Mouse (Mus musculus): ENCODE data around the gene Tspan11. TPM values are rescaled to one million over a fixed set of nuclear protein-coding genes. Genes with fewer than 3 reads are reported as not detected.

The Tspan11 gene
- polyA plus RNA-seq, 1 experiment: 8.3 TPM

- no peak for DNase-seq
- WGBS: 47% methylated on average over 5 of the region's 5 CpGs
- no peak overlapping the region for H3K27ac ChIP-seq (ENCODE audit: insufficient read depth, low read length)
- TF ChIP-seq POLR2A (IDR thresholded peaks at IDR 0.05; ENCODE audit: borderline replicate concordance, insufficient read depth, low read length): no peak
- TF ChIP-seq CTCF (IDR thresholded peaks at IDR 0.05; ENCODE audit: borderline replicate concordance, insufficient read depth, low read depth, low read length): no peak
- no peaks in the 10 kb centered on the region for H3K4me1 ChIP-seq (ENCODE audit: control insufficient read depth, insufficient read depth, low read length)
- no peaks in the 10 kb centered on the region for H3K27me3 ChIP-seq (ENCODE audit: control insufficient read depth, insufficient read depth, low read length)
- H3K4me3 ChIP-seq (replicated peaks; ENCODE audit: insufficient read depth, low read depth, low read length): no peak overlapping the region
Measured at GRCm38 (mm10) chr6:127901669-127902068, 14.3 kb downstream of the Tspan11 start.

DNA sequence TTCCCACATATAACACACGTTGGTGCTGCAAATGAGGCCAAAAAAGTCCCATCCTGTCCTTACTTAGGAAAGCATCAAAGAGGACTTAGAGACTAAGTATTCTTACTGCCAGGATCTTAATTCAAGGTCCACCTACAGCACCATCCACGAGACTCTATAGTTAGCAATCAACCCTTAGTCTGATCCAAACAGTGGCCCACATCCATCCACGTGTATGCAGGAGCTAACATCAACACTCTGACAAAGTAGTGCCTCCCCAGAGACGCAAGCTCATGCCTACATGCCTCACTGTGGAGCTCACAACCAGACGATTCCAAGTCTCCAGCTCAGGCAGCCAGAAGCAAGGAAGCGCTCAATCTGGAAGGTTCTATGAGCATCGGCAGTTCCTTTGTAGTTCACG lies 15.2 kb downstream of the Tspan11 start:
- H3K4me3 ChIP-seq (replicated peaks; ENCODE audit: insufficient read depth, low read depth, low read length): no peak overlapping the region
- WGBS: 75% methylated on average over 8 of the region's 8 CpGs
- no peak for DNase-seq
- H3K27me3 ChIP-seq (ENCODE audit: control insufficient read depth, insufficient read depth, low read length): no peaks in the 10 kb centered on the region
- TF ChIP-seq POLR2A (IDR thresholded peaks at IDR 0.05; ENCODE audit: borderline replicate concordance, insufficient read depth, low read length) (no peak), CTCF (IDR thresholded peaks at IDR 0.05; ENCODE audit: borderline replicate concordance, insufficient read depth, low read depth, low read length) (no peak)
- no peak overlapping the region for H3K27ac ChIP-seq (ENCODE audit: insufficient read depth, low read length)
- H3K4me1 ChIP-seq (ENCODE audit: control insufficient read depth, insufficient read depth, low read length): no peaks in the 10 kb centered on the region

DNA sequence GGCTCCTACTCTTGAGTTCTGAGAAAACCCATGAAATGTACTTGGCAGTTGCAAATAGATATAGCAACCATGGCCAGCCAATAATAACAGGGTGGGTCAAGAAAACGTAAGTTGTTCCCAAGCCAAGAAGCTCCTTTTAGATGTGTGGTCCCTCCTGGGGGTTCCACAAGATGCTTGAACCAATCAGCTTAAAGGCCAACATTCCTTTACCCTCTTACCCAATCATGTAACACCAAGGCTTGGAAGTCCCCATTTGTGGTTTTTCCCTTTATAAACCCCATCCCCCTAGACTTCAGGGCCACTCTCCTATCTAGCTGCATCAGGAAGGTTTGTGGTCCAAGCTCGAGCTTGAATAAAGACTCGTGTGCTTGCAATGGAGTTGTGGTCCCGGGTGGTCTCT lies 23.2 kb downstream of the Tspan11 start:
- TF ChIP-seq POLR2A (IDR thresholded peaks at IDR 0.05; ENCODE audit: borderline replicate concordance, insufficient read depth, low read length) (no peak), CTCF (IDR thresholded peaks at IDR 0.05; ENCODE audit: borderline replicate concordance, insufficient read depth, low read depth, low read length) (no peak)
- 81% methylated on average over 4 of the region's 4 CpGs for WGBS
- no peak overlapping the region for H3K27ac ChIP-seq (ENCODE audit: insufficient read depth, low read length)
- no peak overlapping the region for H3K4me3 ChIP-seq (replicated peaks; ENCODE audit: insufficient read depth, low read depth, low read length)
- DNase-seq: no peak
- no peaks in the 10 kb centered on the region for H3K4me1 ChIP-seq (ENCODE audit: control insufficient read depth, insufficient read depth, low read length)
- H3K27me3 ChIP-seq (ENCODE audit: control insufficient read depth, insufficient read depth, low read length): no peaks in the 10 kb centered on the region

DNA sequence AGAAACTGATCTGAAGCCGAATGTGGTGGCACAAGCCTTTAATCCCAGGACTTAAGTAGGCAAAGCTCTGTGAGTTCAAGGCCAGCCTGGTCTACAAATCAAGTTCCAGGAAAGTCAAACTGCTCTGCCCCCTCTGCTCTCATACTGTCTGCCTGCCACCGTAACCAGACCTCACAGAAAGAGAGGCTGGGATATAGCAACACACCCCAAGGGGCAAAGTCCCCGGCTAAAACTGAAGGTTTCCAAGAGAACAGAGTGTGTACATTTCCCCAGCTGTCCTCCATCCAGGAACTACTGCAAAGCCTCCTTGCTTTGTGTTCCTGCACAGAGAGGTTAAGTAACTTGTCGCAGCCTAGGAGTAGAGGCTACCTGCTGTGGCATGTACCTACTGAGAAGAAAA lies 24.3 kb downstream of the Tspan11 start:
- no peaks in the 10 kb centered on the region for H3K27me3 ChIP-seq (ENCODE audit: control insufficient read depth, insufficient read depth, low read length)
- no peak overlapping the region for H3K27ac ChIP-seq (ENCODE audit: insufficient read depth, low read length)
- no peak for DNase-seq
- H3K4me3 ChIP-seq (replicated peaks; ENCODE audit: insufficient read depth, low read depth, low read length): no peak overlapping the region
- H3K4me1 ChIP-seq (ENCODE audit: control insufficient read depth, insufficient read depth, low read length): no peaks in the 10 kb centered on the region
- TF ChIP-seq CTCF (IDR thresholded peaks at IDR 0.05; ENCODE audit: borderline replicate concordance, insufficient read depth, low read depth, low read length) (no peak), POLR2A (IDR thresholded peaks at IDR 0.05; ENCODE audit: borderline replicate concordance, insufficient read depth, low read length) (no peak)
- WGBS: 59% methylated on average over 4 of the region's 4 CpGs

- 89% methylated on average over 3 of the region's 3 CpGs for WGBS
- H3K27ac ChIP-seq (ENCODE audit: insufficient read depth, low read length): no peak overlapping the region
- H3K27me3 ChIP-seq (ENCODE audit: control insufficient read depth, insufficient read depth, low read length): no peaks in the 10 kb centered on the region
- H3K4me3 ChIP-seq (replicated peaks; ENCODE audit: insufficient read depth, low read depth, low read length): no peak overlapping the region
- TF ChIP-seq POLR2A (IDR thresholded peaks at IDR 0.05; ENCODE audit: borderline replicate concordance, insufficient read depth, low read length) (no peak), CTCF (IDR thresholded peaks at IDR 0.05; ENCODE audit: borderline replicate concordance, insufficient read depth, low read depth, low read length) (no peak)
- no peak for DNase-seq
- no peaks in the 10 kb centered on the region for H3K4me1 ChIP-seq (ENCODE audit: control insufficient read depth, insufficient read depth, low read length)
Measured at GRCm38 (mm10) chr6:127912938-127913337, 25.5 kb downstream of the Tspan11 start.

DNA sequence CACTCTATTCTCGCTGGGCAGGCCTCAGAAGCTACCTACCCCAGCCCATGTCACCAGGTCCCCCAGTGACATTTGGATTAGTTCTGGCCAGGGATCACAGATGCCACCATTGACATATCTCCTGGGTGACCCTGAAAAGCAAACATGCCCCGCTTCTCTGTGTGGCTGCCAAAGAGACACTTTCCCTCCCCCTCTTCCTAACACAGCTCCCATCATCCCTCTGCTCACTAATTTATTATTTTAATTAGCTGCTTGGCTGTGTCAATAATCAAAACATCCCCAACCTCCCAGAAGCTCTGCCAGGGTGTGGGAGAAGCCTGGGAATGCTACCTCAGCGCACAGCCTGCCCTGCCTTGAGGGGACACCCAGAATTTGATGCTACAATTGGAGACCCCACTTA lies 29.6 kb downstream of the Tspan11 start:
- Histone ChIP-seq H3K27ac (ENCODE audit: insufficient read depth, low read length) (no peak overlapping the region), H3K27me3 (ENCODE audit: control insufficient read depth, insufficient read depth, low read length) (no peaks in the 10 kb centered on the region), H3K4me1 (ENCODE audit: control insufficient read depth, insufficient read depth, low read length) (no peaks in the 10 kb centered on the region), H3K4me3 (replicated peaks; ENCODE audit: insufficient read depth, low read depth, low read length) (no peak overlapping the region)
- WGBS: 52% methylated on average over 3 of the region's 3 CpGs
- no peak for DNase-seq
- TF ChIP-seq CTCF (IDR thresholded peaks at IDR 0.05; ENCODE audit: borderline replicate concordance, insufficient read depth, low read depth, low read length) (no peak), POLR2A (IDR thresholded peaks at IDR 0.05; ENCODE audit: borderline replicate concordance, insufficient read depth, low read length) (no peak)

GRCm38 (mm10) chr6:127917712-127918111 lies 30.3 kb downstream of the Tspan11 start:
- TF ChIP-seq CTCF (IDR thresholded peaks at IDR 0.05; ENCODE audit: borderline replicate concordance, insufficient read depth, low read depth, low read length) (no peak), POLR2A (IDR thresholded peaks at IDR 0.05; ENCODE audit: borderline replicate concordance, insufficient read depth, low read length) (no peak)
- Histone ChIP-seq H3K27me3 (ENCODE audit: control insufficient read depth, insufficient read depth, low read length) (no peaks in the 10 kb centered on the region), H3K4me3 (replicated peaks; ENCODE audit: insufficient read depth, low read depth, low read length) (no peak overlapping the region), H3K27ac (ENCODE audit: insufficient read depth, low read length) (no peak overlapping the region), H3K4me1 (ENCODE audit: control insufficient read depth, insufficient read depth, low read length) (no peaks in the 10 kb centered on the region)
- no peak for DNase-seq
- WGBS: 60% methylated on average over 4 of the region's 4 CpGs

DNA sequence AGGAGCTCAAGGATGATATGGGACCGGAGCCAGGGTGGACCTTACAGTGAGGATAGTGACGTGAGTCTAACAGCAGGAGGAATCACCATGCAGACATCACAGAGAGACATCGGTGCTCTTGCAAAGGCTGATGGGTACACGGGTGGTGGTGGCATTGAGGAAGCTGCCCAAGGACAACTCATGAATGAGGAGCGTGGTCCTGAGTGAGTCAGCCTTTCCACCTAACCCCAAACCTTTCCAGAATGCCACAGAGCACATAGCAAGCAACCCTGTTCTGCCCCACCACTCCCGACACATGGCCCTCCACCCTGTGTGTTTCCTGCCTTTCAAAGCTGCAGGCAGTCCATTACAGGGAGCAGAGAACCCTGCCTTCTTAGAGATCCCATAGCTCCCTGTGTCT lies 32.1 kb downstream of the Tspan11 start:
- Histone ChIP-seq H3K4me3 (replicated peaks; ENCODE audit: insufficient read depth, low read depth, low read length) (no peak overlapping the region), H3K27me3 (ENCODE audit: control insufficient read depth, insufficient read depth, low read length) (no peaks in the 10 kb centered on the region), H3K27ac (ENCODE audit: insufficient read depth, low read length) (no peak overlapping the region), H3K4me1 (ENCODE audit: control insufficient read depth, insufficient read depth, low read length) (no peaks in the 10 kb centered on the region)
- DNase-seq: no peak
- TF ChIP-seq CTCF (IDR thresholded peaks at IDR 0.05; ENCODE audit: borderline replicate concordance, insufficient read depth, low read depth, low read length): no peak
- WGBS: 84% methylated on average over 6 of the region's 6 CpGs

All from cerebellum, adult 2 months (tissue).